Mouse (Mus musculus): ENCODE results near the gene Thumpd3.
A peak's percentile ranks its signal among the peaks of the same experiment; 100 is the strongest.

Thumpd3 gene

GRCm38 (mm10) chr6:113046041-113046975 lies at the start of gene Thumpd3:
Gene Thumpd3, plus strand, starts transcription at chr6:113046225.
- peak; percentile 99 for DNase-seq (ENCODE audit: low spot score)

DNA sequence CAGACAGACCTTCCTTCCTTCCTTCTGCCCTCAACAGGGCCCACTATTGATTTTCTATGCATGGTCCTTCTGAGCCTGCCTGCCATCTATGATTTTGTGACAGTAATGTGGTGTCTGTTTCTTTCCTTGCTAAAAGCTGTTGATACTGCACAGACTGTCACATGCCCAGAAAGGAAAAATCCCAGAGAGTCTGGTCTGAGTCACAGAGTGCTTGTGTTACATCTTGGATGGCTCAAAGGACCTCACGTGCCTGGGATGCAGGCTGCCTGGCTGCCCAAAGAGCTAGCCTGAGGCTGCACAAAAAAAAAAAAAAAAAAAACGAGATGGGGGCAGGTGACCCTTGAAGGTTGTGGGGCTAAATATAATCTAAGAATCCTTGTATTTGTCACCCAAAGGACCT lies 46.8 kb upstream of the Thumpd3 start:
- no peak for DNase-seq (ENCODE audit: low spot score)

- DNase-seq (ENCODE audit: low spot score) = peak; percentile 95
Observed at GRCm38 (mm10) chr6:113000666-113001287, 45.2 kb upstream of the Thumpd3 start.

GRCm38 (mm10) chr6:113001719-113002118 lies 44.3 kb upstream of the Thumpd3 start:
- no peak for DNase-seq (ENCODE audit: low spot score)

DNA sequence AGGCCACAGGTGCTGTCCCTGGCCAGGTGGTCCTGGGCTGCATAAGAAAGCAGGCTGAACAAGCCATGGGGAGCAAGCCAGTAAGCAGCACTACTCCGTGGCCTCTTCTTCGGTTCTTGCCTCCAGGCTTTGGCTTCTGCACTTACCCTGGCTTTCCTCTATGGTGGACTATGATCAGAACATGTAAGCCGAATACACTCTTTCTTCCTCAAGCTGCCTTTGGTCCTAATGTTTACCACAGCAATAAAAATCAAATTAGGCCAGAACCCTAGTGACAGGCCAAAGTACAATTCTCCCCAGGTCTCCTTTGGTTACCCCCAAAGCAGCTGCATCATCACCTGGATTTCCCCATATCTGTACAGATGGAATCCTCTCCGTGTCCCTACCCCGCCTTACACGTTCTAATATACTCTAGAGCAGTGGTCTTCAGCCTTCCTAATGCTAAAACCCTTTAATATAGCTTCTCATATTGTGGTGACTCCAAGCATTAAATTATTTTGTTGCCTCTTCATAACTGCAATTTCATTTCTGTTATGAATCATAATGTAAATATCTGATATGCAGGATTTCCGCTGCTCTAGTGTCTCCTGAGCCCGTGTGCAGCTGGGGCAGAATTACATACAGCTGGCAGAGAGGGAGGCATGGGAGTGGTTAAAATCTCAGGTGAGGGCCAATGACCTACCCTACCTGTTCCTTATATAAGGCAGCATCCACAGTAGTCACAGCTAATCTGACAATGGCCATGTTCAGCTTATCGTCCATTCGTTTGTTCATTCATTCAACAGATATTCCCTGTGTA lies 42.5 kb upstream of the Thumpd3 start:
- no peak for DNase-seq (ENCODE audit: low spot score)

DNA sequence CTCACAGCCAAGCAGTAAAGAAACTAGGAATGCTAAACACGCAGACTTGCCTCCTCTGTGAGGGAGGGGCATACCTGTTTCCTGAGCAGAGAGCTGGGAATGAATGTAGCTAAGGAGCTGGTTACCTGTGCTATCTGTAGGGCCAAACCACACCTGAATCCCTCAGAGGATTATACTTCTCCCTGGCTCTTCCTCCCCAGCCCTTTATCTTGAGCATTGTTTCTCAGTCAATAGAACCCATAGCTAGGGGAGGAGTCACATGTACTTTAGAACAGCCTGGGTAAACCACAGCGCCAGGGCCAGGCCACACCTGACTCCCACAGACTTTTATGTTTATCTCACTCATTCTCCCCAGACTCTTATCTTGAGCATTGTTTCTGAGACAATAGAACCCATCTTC lies 39.2 kb upstream of the Thumpd3 start:
- DNase-seq (ENCODE audit: low spot score) = no peak

DNA sequence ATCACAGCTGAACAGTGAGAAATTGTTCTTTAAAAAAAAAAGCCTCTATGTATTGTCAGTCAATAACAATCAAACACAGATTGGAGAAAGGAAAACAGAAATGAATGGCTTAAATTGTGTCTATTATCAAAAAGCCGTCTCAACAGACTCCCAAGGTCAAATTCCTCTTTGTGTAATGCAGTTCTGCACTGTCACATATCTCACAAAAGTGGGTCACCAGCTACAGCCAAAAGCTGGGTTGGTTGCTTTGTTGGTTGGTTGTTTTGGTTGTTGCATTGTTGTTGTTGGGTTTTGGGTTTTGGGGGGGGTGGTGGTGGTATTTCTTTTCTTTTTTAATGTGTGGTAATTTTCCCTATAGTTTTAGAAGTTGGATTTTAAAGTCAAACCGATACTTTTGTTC lies 34.1 kb upstream of the Thumpd3 start:
- DNase-seq (ENCODE audit: low spot score) = no peak

- DNase-seq (ENCODE audit: low spot score) = peak; percentile 98
Observed at GRCm38 (mm10) chr6:113012495-113012941, 33.5 kb upstream of the Thumpd3 start.

GRCm38 (mm10) chr6:113013550-113013949 lies 32.5 kb upstream of the Thumpd3 start:
- no peak for DNase-seq (ENCODE audit: low spot score)

- no peak for DNase-seq (ENCODE audit: low spot score)
Observed at GRCm38 (mm10) chr6:113017500-113018047, 28.5 kb upstream of the Thumpd3 start.

- no peak for DNase-seq (ENCODE audit: low spot score)
Observed at GRCm38 (mm10) chr6:113018139-113018538, 27.9 kb upstream of the Thumpd3 start.

DNA sequence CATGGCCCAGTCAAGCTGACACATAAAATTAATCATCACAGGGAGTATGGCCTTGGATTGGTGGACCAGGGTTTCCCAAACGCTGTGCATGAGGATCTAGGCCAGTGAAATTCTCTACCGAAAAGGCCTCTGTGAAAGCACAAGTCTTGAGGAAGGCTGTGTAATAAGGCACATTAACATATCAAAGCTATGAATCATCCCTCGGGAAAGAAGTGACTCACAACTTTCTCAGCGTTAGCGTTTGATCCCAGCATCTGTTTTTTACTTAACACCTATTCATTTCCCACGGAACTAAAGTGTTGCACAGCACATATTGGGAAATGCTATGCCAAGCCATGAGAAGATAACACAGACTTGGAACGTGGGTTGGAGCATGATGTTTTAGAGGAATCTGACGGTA lies 21.2 kb upstream of the Thumpd3 start:
- peak; percentile 43 for DNase-seq (ENCODE audit: low spot score)

- no peak for DNase-seq (ENCODE audit: low spot score)
Observed at GRCm38 (mm10) chr6:113025774-113026173, 20.3 kb upstream of the Thumpd3 start.

DNA sequence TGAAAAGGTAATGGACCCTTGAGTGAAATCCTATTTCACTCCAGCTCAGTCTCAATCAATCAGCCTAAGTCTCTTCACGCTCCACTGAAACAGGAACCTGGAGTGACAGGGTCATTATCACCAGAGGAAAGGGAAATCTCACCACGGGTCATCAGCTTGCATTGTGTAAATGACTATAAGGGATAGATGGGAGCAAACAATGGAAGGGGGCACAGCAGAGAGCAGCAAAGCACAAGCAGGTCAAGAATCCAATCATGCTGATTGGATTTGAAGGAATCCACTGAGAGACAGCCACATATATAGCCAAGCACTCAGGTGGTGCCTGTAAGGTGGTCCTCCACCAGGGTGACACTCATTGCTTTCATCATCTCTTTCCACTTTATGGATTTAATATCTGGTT lies 18.6 kb upstream of the Thumpd3 start:
- DNase-seq (ENCODE audit: low spot score) = no peak

DNA sequence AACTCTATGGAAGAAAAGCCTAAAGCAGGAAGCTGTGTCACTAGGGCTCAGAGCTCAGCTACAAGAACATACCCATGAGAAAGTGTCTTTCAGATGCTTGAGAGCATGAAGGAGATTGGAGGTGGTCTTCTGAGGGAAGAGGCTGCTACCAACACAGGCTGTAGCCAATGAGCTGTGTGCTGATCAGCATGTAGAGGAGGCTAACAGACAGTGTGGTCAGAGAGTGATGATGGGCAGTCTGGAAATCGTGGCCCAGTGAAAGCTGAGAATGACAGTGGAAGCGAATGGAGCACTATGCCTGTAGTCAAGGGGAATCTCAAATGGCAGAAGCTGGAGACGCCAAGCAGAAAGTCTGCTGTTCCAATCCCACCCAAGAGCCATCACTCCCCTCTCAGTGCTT lies 17.0 kb upstream of the Thumpd3 start:
- no peak for DNase-seq (ENCODE audit: low spot score)

- no peak for DNase-seq (ENCODE audit: low spot score)
Observed at GRCm38 (mm10) chr6:113030553-113030952, 15.5 kb upstream of the Thumpd3 start.

DNA sequence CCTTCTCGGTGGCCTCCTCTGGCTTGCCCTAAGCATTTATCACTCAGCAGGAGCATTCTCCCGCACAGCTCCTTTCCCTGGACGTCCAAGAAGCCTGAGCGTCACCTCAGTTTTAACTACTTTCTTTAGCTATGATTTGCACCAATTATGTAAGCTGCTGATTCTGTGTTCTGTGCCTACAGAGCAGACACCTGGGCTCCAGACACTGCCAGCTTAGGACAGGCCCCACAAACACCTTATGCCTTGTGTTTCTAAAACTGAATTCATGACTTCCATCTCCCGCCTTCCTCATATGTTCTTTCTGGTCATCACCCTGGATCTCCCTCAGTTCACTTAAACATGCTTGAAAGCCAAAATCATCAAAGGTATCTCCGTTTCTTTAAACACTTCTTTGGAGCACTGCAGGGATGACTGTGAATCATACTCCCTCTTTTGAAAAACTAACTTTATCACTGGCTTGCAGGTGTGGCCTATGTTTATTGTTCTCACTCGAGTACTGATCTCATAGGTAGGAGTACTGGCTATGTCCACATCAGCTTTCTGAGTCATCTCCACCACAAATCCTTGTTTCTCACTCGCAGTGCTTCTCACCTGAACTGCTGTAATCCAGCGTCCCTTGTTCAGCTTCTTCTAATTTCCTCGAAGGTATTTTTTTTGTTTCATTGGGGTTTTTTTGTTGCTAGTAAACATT lies 14.9 kb upstream of the Thumpd3 start:
- DNase-seq (ENCODE audit: low spot score) = no peak

DNA sequence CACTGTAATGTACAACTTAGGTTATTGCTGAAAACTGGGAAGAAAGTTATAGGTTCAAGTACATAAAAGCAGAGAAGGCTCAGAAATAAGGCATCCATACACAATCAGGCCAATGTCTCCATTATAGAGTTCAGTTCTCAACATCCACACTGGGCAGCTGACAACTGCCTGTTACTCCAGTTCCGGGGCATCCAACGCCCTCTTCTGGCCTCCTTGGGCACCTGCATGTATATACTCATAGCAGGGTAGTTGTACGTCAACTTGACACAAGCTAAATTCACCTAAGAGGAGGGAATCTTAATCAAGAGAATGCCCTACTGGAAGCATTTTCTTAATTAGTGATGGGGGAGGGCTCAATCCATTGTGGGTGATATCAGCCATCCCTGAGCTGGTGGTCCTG lies 13.9 kb upstream of the Thumpd3 start:
- no peak for DNase-seq (ENCODE audit: low spot score)

DNA sequence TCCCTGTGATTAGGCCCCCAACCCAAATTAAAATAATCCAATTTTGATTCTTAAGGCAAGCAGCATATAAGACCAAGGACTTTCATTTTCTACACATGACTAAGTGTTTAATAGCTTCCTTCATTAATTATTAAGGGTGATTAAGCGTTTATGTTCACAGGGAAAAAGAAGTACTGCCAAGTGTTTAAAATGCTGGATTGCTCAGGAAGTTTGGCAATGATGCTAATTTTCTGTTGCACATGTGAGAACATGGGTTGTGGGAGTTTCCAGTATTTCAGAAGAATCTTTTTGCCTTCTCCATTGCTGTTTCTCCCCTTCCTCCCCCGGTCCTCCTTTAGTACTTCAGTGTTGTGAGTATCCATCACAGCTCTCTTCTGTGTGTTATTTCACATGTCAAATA lies 12.8 kb upstream of the Thumpd3 start:
- DNase-seq (ENCODE audit: low spot score) = no peak

DNA sequence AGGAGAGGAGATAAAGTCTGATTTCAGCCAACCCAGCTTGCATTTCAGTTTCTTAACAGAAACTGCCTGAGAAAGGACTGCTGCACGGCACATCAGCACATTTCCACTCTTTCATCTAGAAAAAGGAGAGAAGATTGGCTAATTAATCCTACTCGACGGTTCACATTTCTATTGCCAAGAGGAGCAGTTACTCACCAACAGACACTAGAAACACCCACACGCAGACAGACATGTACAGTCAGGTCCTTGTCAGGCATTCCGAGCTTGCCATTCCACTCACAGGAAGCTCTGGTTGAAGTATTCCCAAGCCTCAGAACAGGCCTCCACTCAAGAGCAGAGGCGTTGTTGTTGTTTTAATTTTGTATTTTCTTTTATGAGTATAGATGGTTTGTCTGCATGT lies 11.6 kb upstream of the Thumpd3 start:
- DNase-seq (ENCODE audit: low spot score) = no peak

- peak; percentile 63 for DNase-seq (ENCODE audit: low spot score)
Observed at GRCm38 (mm10) chr6:113036463-113037175, 9.4 kb upstream of the Thumpd3 start.
